Mouse (Mus musculus): ENCODE results near the gene Ddah2. TPM values are rescaled to one million over a fixed set of nuclear protein-coding genes. Genes with fewer than 3 reads are reported as not detected.

Ddah2 gene
- total and polyA plus RNA-seq, 3 experiments, result 8.6 to 11.1 TPM; not detected in 1

GRCm38 (mm10) chr17:35057090-35057489 lies 1.7 kb upstream of the Ddah2 start:
- H3K4me1 ChIP-seq (ENCODE audit: control insufficient read depth in 1 of 2, insufficient read depth in 2 of 2, low read length in 2 of 2), result peaks cover 0 to 10% of the 10 kb centered on the region in 2 experiments; a peak in 3 of 4 replicates
- peaks cover 16 to 18% of the 10 kb centered on the region in 2 experiments for H3K36me3 ChIP-seq (ENCODE audit: control insufficient read depth in 1 of 2, insufficient read depth in 2 of 2, low read length in 2 of 2)

GRCm38 (mm10) chr17:35058316-35058715 lies 519 bp upstream of the Ddah2 start:
- Histone ChIP-seq H3K79me2 (ENCODE audit: control insufficient read depth, insufficient read depth, low read length, poor library complexity) (peaks cover 11% of the 10 kb centered on the region; the same call in 1 of the 2 replicates), H3K36me3 (ENCODE audit: control insufficient read depth in 1 of 2, insufficient read depth in 2 of 2, low read length in 2 of 2) (peaks cover 9 to 14% of the 10 kb centered on the region in 2 experiments), H3K27ac (ENCODE audit: control insufficient read depth, low read depth, low read length) (no peak overlapping the region), H3K4me3 (ENCODE audit: control insufficient read depth in 1 of 2, insufficient read depth in 1 of 2, low read depth in 2 of 2, low read length in 2 of 2) (no peak overlapping the region), H3K4me1 (ENCODE audit: control insufficient read depth in 1 of 2, insufficient read depth in 2 of 2, low read length in 2 of 2) (no peaks in the 10 kb centered on the region; a peak in 1 of 4 replicates), H3K9ac (ENCODE audit: control insufficient read depth, low read depth, low read length, poor library complexity, severe bottlenecking) (no peak overlapping the region), H3K27me3 (ENCODE audit: control insufficient read depth in 1 of 2, insufficient read depth in 2 of 2, low read length in 2 of 2) (no peaks in the 10 kb centered on the region), H3K9me3 (replicated peaks; ENCODE audit: insufficient read depth, low read length) (no peaks in the 10 kb centered on the region)
- TF ChIP-seq TAL1 (IDR thresholded peaks at IDR 0.05; ENCODE audit: low read length), result no peak
- no peak for TF ChIP-seq ZKSCAN1 (IDR thresholded peaks at IDR 0.05; ENCODE audit: low read depth, low read length)
- no peak for TF ChIP-seq UBTF (IDR thresholded peaks at IDR 0.05; ENCODE audit: borderline replicate concordance, insufficient read depth, low read depth, low read length)
- no peak for TF ChIP-seq NELFE (IDR thresholded peaks at IDR 0.05; ENCODE audit: low read depth, low read length)
- DNase-seq (ENCODE audit: low read depth, low spot score), result no peak

More at GRCm38 (mm10) chr17:35057090-35057489, 1.7 kb upstream of the Ddah2 start:
- DNase-seq (ENCODE audit: low read depth, low spot score), result peak; percentile 50
- H3K4me3 ChIP-seq (ENCODE audit: control insufficient read depth in 1 of 2, insufficient read depth in 1 of 2, low read depth in 2 of 2, low read length in 2 of 2), result no peak overlapping the region
- H3K9ac ChIP-seq (ENCODE audit: control insufficient read depth, low read depth, low read length, poor library complexity, severe bottlenecking), result no peak overlapping the region
- no peaks in the 10 kb centered on the region for H3K27me3 ChIP-seq (ENCODE audit: control insufficient read depth in 1 of 2, insufficient read depth in 2 of 2, low read length in 2 of 2)
- no peak overlapping the region for H3K27ac ChIP-seq (ENCODE audit: control insufficient read depth, low read depth, low read length)
- peaks cover 22% of the 10 kb centered on the region for H3K79me2 ChIP-seq (ENCODE audit: control insufficient read depth, insufficient read depth, low read length, poor library complexity)
- TF ChIP-seq TBP (IDR thresholded peaks at IDR 0.05; ENCODE audit: low read depth, low read length) (0 out of 2 replicates have a peak, but pooled peaks have one; percentile 8), CHD1 (IDR thresholded peaks at IDR 0.05; ENCODE audit: low read depth, low read length) (no peak), POLR2AphosphoS5 (IDR thresholded peaks at IDR 0.05; ENCODE audit: borderline replicate concordance, low read depth, low read length) (no peak), TCF12 (IDR thresholded peaks at IDR 0.05; ENCODE audit: low read depth, low read length) (peak; percentile 45; the same call in 1 of the 2 replicates), MYB (IDR thresholded peaks at IDR 0.05; ENCODE audit: low read depth, low read length) (no peak), NELFE (IDR thresholded peaks at IDR 0.05; ENCODE audit: low read depth, low read length) (no peak), USF1 (IDR thresholded peaks at IDR 0.05; ENCODE audit: low read depth, low read length) (no peak), JUND (IDR thresholded peaks at IDR 0.05; ENCODE audit: low read depth, low read length) (peak; percentile 69; the same call in 1 of the 2 replicates), TAL1 (IDR thresholded peaks at IDR 0.05; ENCODE audit: low read length) (peak; percentile 35; the same call in 1 of the 2 replicates), MXI1 (IDR thresholded peaks at IDR 0.05; ENCODE audit: low read depth, low read length) (peak; percentile 42; the same call in 1 of the 2 replicates), MAFK (IDR thresholded peaks at IDR 0.05; ENCODE audit: borderline replicate concordance, low read depth, low read length) (no peak), ETS1 (IDR thresholded peaks at IDR 0.05; ENCODE audit: low read depth, low read length) (peak; percentile 42; the same call in 1 of the 2 replicates), RCOR1 (IDR thresholded peaks at IDR 0.05; ENCODE audit: low read depth, low read length) (no peak), UBTF (IDR thresholded peaks at IDR 0.05; ENCODE audit: borderline replicate concordance, insufficient read depth, low read depth, low read length) (no peak), CTCF (IDR thresholded peaks at IDR 0.05 in 2 of 3, conservative IDR thresholded peaks at IDR 0.05 in 1 of 3; ENCODE audit: control insufficient read depth in 1 of 3, insufficient read depth in 1 of 3, low read depth in 2 of 3, low read length in 3 of 3, poor library complexity in 1 of 3, severe bottlenecking in 1 of 3) (no peak), BHLHE40 (IDR thresholded peaks at IDR 0.05; ENCODE audit: borderline replicate concordance, low read depth, low read length) (peak; percentile 53; the same call in 1 of the 2 replicates), GATA1 (IDR thresholded peaks at IDR 0.05; ENCODE audit: low read depth, low read length) (no peak), E2F4 (IDR thresholded peaks at IDR 0.05; ENCODE audit: borderline replicate concordance, low read depth, low read length) (no peak), SIN3A (IDR thresholded peaks at IDR 0.05; ENCODE audit: low read length) (peak; percentile 59; the same call in 1 of the 2 replicates), EP300 (IDR thresholded peaks at IDR 0.05; ENCODE audit: low read depth in 1 of 2, low read length in 2 of 2) (peak; percentile 17 to 52; a peak in 2 of 4 replicates), MYC (IDR thresholded peaks at IDR 0.05; ENCODE audit: low read depth, low read length) (no peak), MAZ (IDR thresholded peaks at IDR 0.05; ENCODE audit: low read depth, low read length) (no peak), SMC3 (IDR thresholded peaks at IDR 0.05; ENCODE audit: low read depth, low read length) (no peak), GABPA (IDR thresholded peaks at IDR 0.05; ENCODE audit: low read depth, low read length) (no peak), HCFC1 (IDR thresholded peaks at IDR 0.05; ENCODE audit: low read depth, low read length) (no peak), POLR2A (IDR thresholded peaks at IDR 0.05; ENCODE audit: control insufficient read depth in 1 of 2, insufficient read depth in 1 of 2, low read depth in 1 of 2, low read length in 2 of 2, poor library complexity in 1 of 2) (no peak; a peak in 1 of 4 replicates), MEF2A (IDR thresholded peaks at IDR 0.05; ENCODE audit: extremely low read depth, insufficient replicate concordance, low read depth, low read length, poor library complexity, severe bottlenecking) (no peak), MAX (IDR thresholded peaks at IDR 0.05; ENCODE audit: low read length) (no peak), ZMIZ1 (IDR thresholded peaks at IDR 0.05; ENCODE audit: low read depth, low read length) (no peak), RAD21 (IDR thresholded peaks at IDR 0.05; ENCODE audit: low read depth, low read length) (no peak), ELF1 (IDR thresholded peaks at IDR 0.05; ENCODE audit: low read depth, low read length) (no peak), KAT2A (conservative IDR thresholded peaks at IDR 0.05; ENCODE audit: low read depth, low read length) (no peak), NRF1 (IDR thresholded peaks at IDR 0.05; ENCODE audit: insufficient read depth, low read depth, low read length, poor library complexity, severe bottlenecking) (no peak)
- H3K9me3 ChIP-seq (replicated peaks; ENCODE audit: insufficient read depth, low read length), result no peaks in the 10 kb centered on the region

Measured in MEL (cell line).